Mouse (Mus musculus) G1E (cell line): Measurements from ENCODE around the gene Hint1. TPM values are rescaled to one million over a fixed set of nuclear protein-coding genes. Genes with fewer than 3 reads are reported as not detected.

ENCODE experiments used
- ATAC-seq: 2 replicates; pipeline ENCODE4 v1.8.0; 2016; ENCODE audit warnings: mild to moderate bottlenecking; ENCODE audit not compliant: insufficient number of reproducible peaks, poor library complexity, low FRiP score, severe bottlenecking; ENCODE audit errors: extremely low read depth
- DNase-seq: peaks from one replicate; pipeline ENCODE4 v3.0.0; 2012; ENCODE audit warnings: low spot score
- H3K27me3 ChIP-seq: 2 replicates; pipeline ENCODE4 v1.6.1; 2012; ENCODE audit warnings: mild to moderate bottlenecking, low read length, inconsistent platforms; ENCODE audit not compliant: insufficient read depth
- H3K36me3 ChIP-seq: replicated peaks from 2 replicates; pipeline ENCODE3; 2012; ENCODE audit warnings: mild to moderate bottlenecking, inconsistent platforms
- H3K4me1 ChIP-seq: 2 replicates; pipeline ENCODE4 v1.6.1; 2012; ENCODE audit warnings: low read depth, low read length, inconsistent platforms, mixed read lengths; ENCODE audit not compliant: insufficient read depth
- H3K4me3 ChIP-seq: 2 replicates; pipeline ENCODE4 v1.5.1; 2012; ENCODE audit warnings: low read depth, mild to moderate bottlenecking, inconsistent platforms, low read length, moderate library complexity, mixed read lengths
- H3K9me3 ChIP-seq: replicated peaks from 2 replicates; pipeline ENCODE4 v1.6.1; 2012; ENCODE audit warnings: inconsistent platforms
- CTCF ChIP-seq: IDR thresholded peaks from 2 replicates; pipeline ENCODE4 v1.5.1; 2012; ENCODE audit warnings: low read depth, low read length, inconsistent platforms, mixed read lengths
- GATA1 ChIP-seq: IDR thresholded peaks from 2 replicates; pipeline ENCODE4 v1.6.1; 2012; ENCODE audit warnings: borderline replicate concordance, low read length, inconsistent platforms, mixed read lengths
- GATA2 ChIP-seq: IDR thresholded peaks from 2 replicates; pipeline ENCODE4 v1.6.1; 2012; ENCODE audit warnings: low read depth, low read length, inconsistent platforms, borderline replicate concordance
- POLR2AphosphoS5 ChIP-seq: IDR thresholded peaks from 2 replicates; pipeline ENCODE4 v1.6.1; 2012; ENCODE audit warnings: low read depth, low read length, inconsistent platforms; ENCODE audit not compliant: insufficient replicate concordance
- TAL1 ChIP-seq: conservative IDR thresholded peaks from 2 replicates; pipeline ENCODE4 v1.6.1; 2012; ENCODE audit warnings: low read depth, low read length, inconsistent platforms, mixed read lengths
- polyA plus RNA-seq: library from polyadenylated mRNA; stranded (reverse); fragments of >175 nt; gene quantifications from 2 replicates; pipeline ENCODE4 v1.2.3, GENCODE M21; 2012
- total RNA-seq, 2 experiments: library from RNA; stranded (forward) in 1 of 2; stranded (reverse) in 1 of 2; fragments of 200-1000 nt in 1 of 2; fragments of >200 nt in 1 of 2; fragmentation: Nextera tagmentation in 1 of 2; gene quantifications; 2 replicates each; pipeline ENCODE4 v1.2.3; 2014 to 2017

Gene Hint1
- total and polyA plus RNA-seq, 3 experiments, result 132 to 1,134 (median 406) TPM

DNA sequence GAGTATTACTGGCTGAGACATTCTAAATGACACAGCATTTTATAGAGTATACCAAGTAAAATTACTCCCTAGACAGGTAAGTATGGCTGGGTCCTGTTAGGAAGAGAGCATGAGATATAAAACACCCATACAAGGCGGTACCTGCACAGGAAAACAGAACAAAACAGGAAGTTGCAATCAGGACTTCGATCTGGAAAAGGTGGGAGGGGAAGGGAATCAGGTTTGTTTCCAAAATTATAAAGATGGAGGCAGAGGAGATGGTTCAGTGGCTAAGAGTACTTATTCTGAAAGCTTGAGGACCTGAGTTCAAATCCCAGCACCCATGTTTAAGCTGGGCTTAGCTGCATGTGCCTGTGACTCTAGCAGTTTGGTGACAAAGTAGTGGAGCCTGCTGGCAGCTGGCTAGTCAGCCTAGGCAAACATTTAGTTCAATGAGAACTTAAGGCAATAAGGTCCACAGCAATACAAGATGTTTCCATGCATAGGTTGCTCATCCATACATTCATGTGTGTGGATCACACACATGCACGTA is 1.8 kb downstream of the Hint1 start:
- Histone ChIP-seq H3K9me3 (no peaks in the 10 kb centered on the region), H3K27me3 (no peaks in the 10 kb centered on the region), H3K36me3 (peaks cover 49% of the 10 kb centered on the region), H3K4me1 (peaks cover 44% of the 10 kb centered on the region), H3K4me3 (peak overlapping the region; percentile 13; the same call in 1 of the 2 replicates)
- ATAC-seq, result no peak
- no peak for DNase-seq
- no peak for TF ChIP-seq GATA1
- no peak for TF ChIP-seq TAL1
- TF ChIP-seq GATA2, result no peak
- no peak for TF ChIP-seq POLR2AphosphoS5
- no peak for TF ChIP-seq CTCF

DNA sequence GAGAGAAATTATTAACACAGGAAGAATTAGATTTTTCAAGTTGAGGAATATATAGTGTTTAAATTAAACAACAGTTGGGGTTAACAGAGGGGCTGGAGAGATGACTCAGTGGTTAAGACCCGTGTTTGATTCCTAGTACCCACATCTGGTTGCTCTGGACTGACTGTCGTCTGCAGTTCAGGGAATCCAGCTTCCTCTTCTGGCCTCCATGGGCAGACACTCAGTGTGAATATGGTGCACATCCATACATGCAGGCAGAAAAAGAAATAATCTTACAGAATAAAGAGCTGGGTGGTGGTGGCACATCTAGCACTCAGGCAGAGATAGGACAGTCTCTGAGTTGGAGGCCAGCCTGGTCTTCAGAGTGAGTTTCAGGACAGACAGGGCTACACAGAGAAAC is 2.3 kb downstream of the Hint1 start:
- TF ChIP-seq CTCF (no peak), TAL1 (no peak), POLR2AphosphoS5 (no peak), GATA2 (no peak), GATA1 (no peak)
- ATAC-seq (no peak), DNase-seq (no peak)
- Histone ChIP-seq H3K4me1 (peaks cover 39% of the 10 kb centered on the region), H3K4me3 (peak overlapping the region; percentile 13; the same call in 1 of the 2 replicates), H3K36me3 (peaks cover 54% of the 10 kb centered on the region), H3K27me3 (no peaks in the 10 kb centered on the region), H3K9me3 (no peaks in the 10 kb centered on the region)

DNA sequence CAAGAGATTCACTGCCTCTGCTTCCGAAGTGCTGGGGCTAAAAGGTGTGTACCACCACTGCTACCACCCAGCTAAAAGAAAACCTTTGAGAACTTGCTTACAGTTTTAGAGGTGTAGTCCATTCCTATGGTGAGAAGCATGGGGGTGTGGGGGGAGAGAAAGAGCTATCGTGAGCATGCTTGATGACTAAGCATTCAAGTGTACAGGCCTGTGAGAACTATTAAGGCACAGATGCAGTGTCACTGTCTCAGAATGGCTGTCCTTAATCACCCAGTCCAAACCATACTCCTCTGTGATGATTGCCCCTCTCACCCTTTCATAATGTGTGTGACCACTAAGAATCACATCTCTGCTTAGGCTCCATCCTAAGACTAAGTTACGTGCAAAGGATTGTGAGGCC is 3.1 kb downstream of the Hint1 start:
- Histone ChIP-seq H3K4me1 (peaks cover 37% of the 10 kb centered on the region), H3K27me3 (no peaks in the 10 kb centered on the region), H3K9me3 (no peaks in the 10 kb centered on the region), H3K36me3 (peaks cover 62% of the 10 kb centered on the region), H3K4me3 (no peak overlapping the region)
- DNase-seq (no peak), ATAC-seq (peak; percentile 56)
- TF ChIP-seq GATA2, result no peak
- no peak for TF ChIP-seq GATA1
- TF ChIP-seq TAL1, result no peak
- TF ChIP-seq CTCF, result no peak
- no peak for TF ChIP-seq POLR2AphosphoS5

- DNase-seq (no peak), ATAC-seq (no peak)
- no peaks in the 10 kb centered on the region for H3K27me3 ChIP-seq
- peaks cover 64% of the 10 kb centered on the region for H3K36me3 ChIP-seq
- no peak for TF ChIP-seq TAL1
- TF ChIP-seq GATA2, result no peak
- no peak for TF ChIP-seq GATA1
- TF ChIP-seq POLR2AphosphoS5, result no peak
- no peak for TF ChIP-seq CTCF
- no peaks in the 10 kb centered on the region for H3K9me3 ChIP-seq
- H3K4me3 ChIP-seq, result no peak overlapping the region
- peaks cover 22% of the 10 kb centered on the region for H3K4me1 ChIP-seq
These were observed 5.8 kb downstream of the Hint1 start for GRCm38 (mm10) chr11:54871831-54872537.

DNA sequence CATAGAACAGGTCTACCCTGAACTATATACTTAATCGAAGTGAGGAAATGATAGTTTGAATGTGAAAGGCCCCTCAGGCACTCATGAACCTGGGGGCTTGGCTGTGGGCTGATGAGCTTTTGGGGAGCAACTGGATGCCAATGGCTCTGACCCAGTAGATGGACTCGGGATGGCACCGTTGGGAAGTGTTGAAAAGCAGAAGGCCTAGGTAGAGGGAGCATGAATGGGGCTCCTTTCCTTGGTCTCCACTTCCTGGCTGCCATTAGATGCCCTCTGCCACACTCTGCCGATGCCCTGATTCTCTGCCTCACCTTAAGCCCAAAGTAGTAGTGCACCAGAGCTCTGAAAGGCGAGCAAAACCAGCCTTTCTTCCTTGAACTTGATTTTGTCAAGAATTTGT is 9.8 kb downstream of the Hint1 start:
- no peak for TF ChIP-seq POLR2AphosphoS5
- TF ChIP-seq TAL1, result no peak
- no peak for TF ChIP-seq GATA1
- no peak for TF ChIP-seq GATA2
- no peak for TF ChIP-seq CTCF
- DNase-seq, result no peak
- Histone ChIP-seq H3K4me3 (no peak overlapping the region), H3K27me3 (no peaks in the 10 kb centered on the region), H3K9me3 (no peaks in the 10 kb centered on the region), H3K36me3 (peaks cover 35% of the 10 kb centered on the region), H3K4me1 (peaks cover 3% of the 10 kb centered on the region; the same call in 1 of the 2 replicates)
- no peak for ATAC-seq

- ATAC-seq (no peak), DNase-seq (no peak)
- H3K36me3 ChIP-seq, result peaks cover 6% of the 10 kb centered on the region
- TF ChIP-seq TAL1, result no peak
- no peak for TF ChIP-seq GATA1
- no peak for TF ChIP-seq CTCF
- no peak for TF ChIP-seq GATA2
- no peak for TF ChIP-seq POLR2AphosphoS5
- H3K9me3 ChIP-seq, result no peaks in the 10 kb centered on the region
- no peak overlapping the region for H3K4me3 ChIP-seq
- H3K27me3 ChIP-seq, result no peaks in the 10 kb centered on the region
- peaks cover 7% of the 10 kb centered on the region for H3K4me1 ChIP-seq
These were observed 12.7 kb downstream of the Hint1 start for GRCm38 (mm10) chr11:54878893-54879292.
